Mouse (Mus musculus) ES-CJ7 (cell line): ENCODE measurements around the gene Tmem179b.

ENCODE experiments used
- DNase-seq: peaks from one replicate; pipeline ENCODE4 v3.0.0; 2011; ENCODE audit warnings: low read depth, low spot score

The Tmem179b gene

GRCm38 (mm10) chr19:8786008-8786781 lies 11.9 kb upstream of the Tmem179b start, which contains the start of gene Taf6l:
Gene Taf6l (minus strand): TSS chr19:8786417.
- DNase-seq: peak; percentile 99

- DNase-seq: no peak
These were observed 719 bp upstream of the Tmem179b start for GRCm38 (mm10) chr19:8774951-8775421.

GRCm38 (mm10) chr19:8773409-8773808 lies 858 bp downstream of the Tmem179b start:
- DNase-seq: no peak

GRCm38 (mm10) chr19:8772996-8773395 lies 1.3 kb downstream of the Tmem179b start:
- DNase-seq: no peak

GRCm38 (mm10) chr19:8770567-8771270 lies 3.5 kb downstream of the Tmem179b start, which contains the start of gene Tmem223:
Gene Tmem223 (plus strand): TSS chr19:8770996.
- DNase-seq: peak; percentile 77

GRCm38 (mm10) chr19:8765562-8765961 lies 8.7 kb downstream of the Tmem179b start:
- DNase-seq: no peak

GRCm38 (mm10) chr19:8763276-8763675 lies 11.0 kb downstream of the Tmem179b start:
- no peak for DNase-seq

GRCm38 (mm10) chr19:8760757-8761156 lies 13.5 kb downstream of the Tmem179b start:
- no peak for DNase-seq

GRCm38 (mm10) chr19:8758899-8759298 lies 15.4 kb downstream of the Tmem179b start:
- no peak for DNase-seq

- no peak for DNase-seq
These were observed 16.7 kb downstream of the Tmem179b start for GRCm38 (mm10) chr19:8757471-8757998.

GRCm38 (mm10) chr19:8756635-8757387 lies 17.5 kb downstream of the Tmem179b start, which contains the start of gene Nxf1:
Gene Nxf1 (plus strand): TSS chr19:8757073.
- DNase-seq: peak; percentile 94

- no peak for DNase-seq
These were observed 18.6 kb downstream of the Tmem179b start for GRCm38 (mm10) chr19:8755652-8756051.

GRCm38 (mm10) chr19:8747368-8747767 lies 26.9 kb downstream of the Tmem179b start:
- peak; percentile 61 for DNase-seq

GRCm38 (mm10) chr19:8745382-8745781 lies 28.9 kb downstream of the Tmem179b start:
- no peak for DNase-seq

GRCm38 (mm10) chr19:8742176-8742575 lies 32.1 kb downstream of the Tmem179b start:
- DNase-seq: no peak

GRCm38 (mm10) chr19:8741243-8741869 lies 32.9 kb downstream of the Tmem179b start, which contains the start of gene Stx5a:
Gene Stx5a (plus strand): TSS chr19:8741413.
- peak; percentile 98 for DNase-seq

GRCm38 (mm10) chr19:8740603-8741002 lies 33.7 kb downstream of the Tmem179b start, which contains the start of gene 1700092M07Rik:
Gene 1700092M07Rik (plus strand): TSS chr19:8740718.
- DNase-seq: peak; percentile 32

- no peak for DNase-seq
These were observed 34.6 kb downstream of the Tmem179b start for GRCm38 (mm10) chr19:8739646-8740045.

GRCm38 (mm10) chr19:8738911-8739310 lies 35.4 kb downstream of the Tmem179b start:
- no peak for DNase-seq

GRCm38 (mm10) chr19:8736160-8736467 lies 38.2 kb downstream of the Tmem179b start:
- peak; percentile 58 for DNase-seq
